Mouse (Mus musculus) myocyte (in vitro differentiated cells): ENCODE measurements around the gene Lrpprc.

Experiments used
- MAX ChIP-seq: IDR thresholded peaks from one replicate; pipeline ENCODE4 v1.6.1; 2011; ENCODE audit warnings: low read depth, mild to moderate bottlenecking, control low read depth
- MYOG ChIP-seq, 3 experiments: IDR thresholded peaks; one replicate each; pipeline ENCODE4 v1.6.1; 2011; ENCODE audit warnings: control low read depth in 2 of 3, low read depth in 2 of 3, mild to moderate bottlenecking in 2 of 3; ENCODE audit not compliant: insufficient read length in 2 of 3, control insufficient read depth in 1 of 3, insufficient read depth in 1 of 3
- POLR2A ChIP-seq: IDR thresholded peaks from one replicate; pipeline ENCODE4 v1.6.1; 2011; ENCODE audit warnings: low read depth, mild to moderate bottlenecking, control low read depth, moderate library complexity; ENCODE audit not compliant: insufficient read length

DNA sequence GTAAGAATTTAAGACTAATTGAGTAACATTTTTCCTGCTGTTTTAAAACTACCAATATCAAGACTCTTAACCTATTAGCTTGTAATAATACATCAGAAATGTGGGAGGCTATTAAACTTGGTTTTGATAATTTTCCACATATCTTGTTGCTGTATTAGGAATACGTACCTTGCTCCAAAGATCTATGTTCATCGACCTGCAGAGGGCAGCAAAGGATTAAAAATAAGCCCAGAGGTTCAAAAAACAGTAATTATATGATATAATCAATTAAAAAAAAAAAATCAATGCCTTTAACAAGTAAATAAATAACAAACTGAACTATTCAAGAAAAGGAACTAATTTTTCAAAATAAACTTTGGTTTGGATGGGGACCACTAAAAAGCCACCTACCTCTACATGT, 34.5 kb downstream of the Lrpprc start:
- TF ChIP-seq POLR2A (no peak), MYOG (IDR thresholded peaks at IDR 0.05; ENCODE audit: control insufficient read depth in 1 of 3, insufficient read depth in 1 of 3, insufficient read length in 2 of 3, low read depth in 2 of 3) (no peak), MAX (no peak)
